Mouse (Mus musculus) testis, adult 2 months (tissue): ENCODE results near the gene Chrna1.

Source experiments
- CTCF ChIP-seq: fragments of 200-500 bp; IDR thresholded peaks from 2 replicates; pipeline ENCODE4 v1.5.1; 2012; ENCODE audit warnings: low read depth, mild to moderate bottlenecking, inconsistent platforms, low read length, moderate library complexity; ENCODE audit not compliant: control insufficient read depth, insufficient read depth, insufficient replicate concordance
- POLR2A ChIP-seq: fragments of 200-500 bp; IDR thresholded peaks from 2 replicates; pipeline ENCODE4 v1.6.1; 2012; ENCODE audit warnings: low read depth, mild to moderate bottlenecking, inconsistent platforms, low read length, moderate library complexity; ENCODE audit not compliant: control insufficient read depth

DNA sequence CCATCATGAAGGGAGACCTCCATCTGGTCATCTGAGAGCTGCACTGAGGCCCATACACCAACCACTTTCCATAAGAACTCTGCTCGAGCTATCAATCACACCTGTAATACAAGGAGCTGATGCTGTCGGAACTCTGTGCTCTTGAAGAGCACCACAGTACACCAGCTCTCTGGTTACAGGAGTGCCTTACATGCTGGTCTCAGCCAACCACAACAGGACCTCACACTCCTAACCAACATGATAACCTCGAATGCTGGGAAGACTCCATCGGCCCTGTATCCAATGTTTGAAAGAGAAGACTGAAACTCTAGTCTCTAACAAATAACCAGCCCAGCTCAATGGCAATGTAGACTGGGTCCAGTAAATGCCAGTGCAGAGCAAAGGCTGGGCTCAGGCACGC is 35.3 kb upstream of the Chrna1 start:
- TF ChIP-seq CTCF (no peak), POLR2A (no peak)
